Mouse (Mus musculus) Muller cell, postnatal 12 days (primary cell): Measurements from ENCODE around the gene Ssty1.
"Not testable (repeated sequence)": the region's sequence is repeated elsewhere in the genome, so short reads cannot be mapped to it uniquely, and the experiment has no call there.

Experiments used
- DNase-seq: peaks from one replicate; pipeline ENCODE4 v3.0.0-alpha.2; 2015; ENCODE audit errors: inconsistent ontology term

Ssty1 gene

DNA sequence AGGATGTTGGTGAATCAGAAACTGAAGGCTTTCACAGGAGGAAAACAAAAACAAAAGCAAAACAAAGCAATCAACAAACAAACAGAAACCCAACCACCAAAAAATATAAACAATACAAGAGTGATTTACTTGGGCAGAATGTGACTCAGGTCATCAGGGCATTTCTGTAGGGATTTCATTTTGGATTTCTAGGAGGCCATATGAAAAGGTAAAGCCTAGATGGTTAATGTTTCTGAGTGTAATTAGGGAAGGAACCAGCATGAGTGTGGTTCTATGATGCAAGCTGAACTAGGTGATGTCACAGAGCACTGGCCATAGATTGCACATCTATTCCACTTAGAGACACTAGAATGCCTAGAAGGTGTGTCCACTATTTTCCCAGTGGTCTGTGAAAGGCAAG, at the start of gene Ssty1:
Gene Ssty1 (plus strand): TSS at position 301 of the 400 bp plus-strand sequence.
- DNase-seq: not testable (repeated sequence)

DNA sequence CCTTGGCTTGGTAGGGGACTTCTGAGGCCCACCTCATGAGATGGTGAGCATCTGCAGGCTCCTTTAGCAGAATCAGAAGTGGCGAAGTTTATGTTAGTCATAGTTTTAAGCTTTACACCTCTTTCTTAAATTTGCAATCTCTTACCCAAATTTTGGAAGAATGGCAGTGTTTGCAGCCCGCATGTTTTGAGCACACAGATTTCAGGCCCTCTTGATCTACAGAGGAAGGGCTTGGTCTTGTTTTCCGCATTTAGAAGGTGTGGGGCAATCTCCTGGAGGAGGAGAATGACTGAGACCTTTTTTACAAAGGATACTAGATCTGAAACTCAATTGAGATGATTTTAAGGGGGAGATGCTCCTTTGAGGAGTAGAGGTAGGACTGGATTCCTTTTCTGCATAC, 27.2 kb upstream of the Ssty1 start, which contains the start of gene Gm21764:
Gene Gm21764 (minus strand): TSS at position 101 of the 400 bp plus-strand sequence.
- DNase-seq: not testable (repeated sequence)
